27 mouse cellular contexts compared by ENCODE assay signal in the genomic region with DNA sequence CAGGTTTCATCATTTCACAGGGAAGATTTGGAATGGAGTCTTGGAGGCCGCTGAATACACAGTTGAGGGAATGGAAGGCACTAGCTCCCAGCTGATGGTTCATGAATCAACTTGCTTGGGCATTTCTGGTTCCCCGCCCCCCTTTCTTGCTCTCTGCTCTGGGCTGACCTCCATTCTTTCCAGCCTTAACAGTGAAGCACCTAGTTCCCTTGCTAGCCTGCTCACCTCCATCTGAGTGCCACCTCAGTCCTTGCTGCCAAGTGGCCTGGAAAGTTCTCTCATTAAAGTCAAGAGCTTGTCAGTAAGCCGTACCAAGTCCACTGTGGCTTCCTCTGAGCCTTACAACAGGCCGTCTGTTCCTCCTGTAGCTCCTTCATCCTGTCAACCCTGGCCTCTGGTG. TPM values are rescaled to one million over a fixed set of nuclear protein-coding genes. Genes with fewer than 3 reads are reported as not detected.
A peak's percentile ranks its signal among the peaks of the same experiment; 100 is the strongest.
DNase-seq lines count a peak whose midpoint lies in the region; ATAC-seq and TF ChIP-seq lines count a peak whose summit lies in the region.
"Had no signal": no experiment of that assay in that cellular context is flagged by ENCODE, and none has a peak within 500 bp of the region (broad histone marks: within the 10 kb centered on the region; RNA-seq: fewer than 3 reads in every experiment).

No protein-coding gene starts in this region.

- TF ChIP-seq EP300 in heart, adult 2 months (IDR thresholded peaks at IDR 0.05; ENCODE audit: insufficient read depth, low read depth, low read length): no peak

- WGBS in heart, embryonic 10.5 days: 75% methylated on average over 4 of the region's 4 CpGs
- 81% methylated on average over 4 of the region's 4 CpGs for WGBS in heart, adult 2 months
- WGBS in embryonic facial prominence, embryonic 15.5 days: 67% methylated on average over 4 of the region's 4 CpGs
- WGBS in stomach, embryonic 15.5 days: 74% methylated on average over 4 of the region's 4 CpGs
- WGBS in forebrain, embryonic 13.5 days: 82% methylated on average over 4 of the region's 4 CpGs

- no peaks in the 10 kb centered on the region; the same call in 1 of the 2 replicates for H3K27me3 ChIP-seq in heart, embryonic 10.5 days (ENCODE audit: insufficient read depth, poor library complexity, severe bottlenecking)
- H3K27me3 ChIP-seq in heart, adult 2 months (ENCODE audit: control insufficient read depth, insufficient read depth, low read length): no peaks in the 10 kb centered on the region
- H3K27me3 ChIP-seq in embryonic facial prominence, embryonic 15.5 days: no peaks in the 10 kb centered on the region
- H3K27me3 ChIP-seq in stomach, embryonic 15.5 days (replicated peaks): no peaks in the 10 kb centered on the region
- no peaks in the 10 kb centered on the region for H3K27me3 ChIP-seq in forebrain, embryonic 13.5 days
- H3K27me3 ChIP-seq: embryonic facial prominence, embryonic 12.5 days; forebrain, embryonic 15.5 days; heart, embryonic 15.5 days; hindbrain, embryonic 13.5 days; intestine, embryonic 15.5 days had no signal

- intact Hi-C loops in heart, adult 2 months (cut with DNase I): no loop called here

- no peak overlapping the region for H3K4me2 ChIP-seq in embryonic facial prominence, embryonic 15.5 days (replicated peaks)
- H3K4me2 ChIP-seq in stomach, embryonic 15.5 days: no peak overlapping the region
- no peak overlapping the region for H3K4me2 ChIP-seq in forebrain, embryonic 13.5 days
- H3K4me2 ChIP-seq: embryonic facial prominence, embryonic 12.5 days; forebrain, embryonic 15.5 days; heart, embryonic 12.5 days; heart, embryonic 15.5 days; hindbrain, embryonic 13.5 days; intestine, embryonic 15.5 days had no signal

- H3K4me3 ChIP-seq in heart, embryonic 10.5 days: no peak overlapping the region
- H3K4me3 ChIP-seq in heart, adult 2 months: no peak overlapping the region
- no peak overlapping the region for H3K4me3 ChIP-seq in embryonic facial prominence, embryonic 15.5 days (replicated peaks)
- H3K4me3 ChIP-seq in stomach, embryonic 15.5 days (replicated peaks): no peak overlapping the region
- H3K4me3 ChIP-seq in forebrain, embryonic 13.5 days: no peak overlapping the region
- H3K4me3 ChIP-seq: embryonic facial prominence, embryonic 12.5 days; forebrain, embryonic 15.5 days; gastrocnemius, adult 2 months; heart, embryonic 12.5 days; heart, embryonic 15.5 days; hindbrain, embryonic 10.5 days; hindbrain, embryonic 13.5 days; intestine, embryonic 15.5 days had no signal

- no peak for ATAC-seq in embryonic facial prominence, embryonic 15.5 days (ENCODE audit: insufficient number of reproducible peaks, low FRiP score, low TSS enrichment, low read depth)
- ATAC-seq in stomach, embryonic 15.5 days (ENCODE audit: insufficient read depth, low FRiP score, low read depth): no peak
- no peak for ATAC-seq in forebrain, embryonic 13.5 days
- ATAC-seq: CD4-positive, CD25-positive, alpha-beta regulatory T cell, adult 4 months; forebrain, embryonic 15.5 days; hindbrain, embryonic 16.5 days; intestine, embryonic 15.5 days had no signal

- H3K9me3 ChIP-seq in heart, embryonic 10.5 days: no peaks in the 10 kb centered on the region
- H3K9me3 ChIP-seq in embryonic facial prominence, embryonic 15.5 days (replicated peaks): no peaks in the 10 kb centered on the region
- H3K9me3 ChIP-seq in stomach, embryonic 15.5 days: no peaks in the 10 kb centered on the region
- no peaks in the 10 kb centered on the region for H3K9me3 ChIP-seq in forebrain, embryonic 13.5 days (replicated peaks)
- H3K9me3 ChIP-seq: embryonic facial prominence, embryonic 12.5 days; forebrain, embryonic 15.5 days; hindbrain, embryonic 10.5 days; intestine, embryonic 15.5 days had no signal

- TF ChIP-seq POLR2A in heart, adult 2 months (IDR thresholded peaks at IDR 0.05; ENCODE audit: insufficient read depth, low read depth, low read length): no peak

- no peaks in the 10 kb centered on the region for H3K4me1 ChIP-seq in heart, embryonic 10.5 days
- H3K4me1 ChIP-seq in heart, adult 2 months (ENCODE audit: control insufficient read depth, insufficient read depth, low read length): no peaks in the 10 kb centered on the region
- peaks cover 14% of the 10 kb centered on the region; the same call in 1 of the 2 replicates for H3K4me1 ChIP-seq in embryonic facial prominence, embryonic 15.5 days
- no peaks in the 10 kb centered on the region for H3K4me1 ChIP-seq in stomach, embryonic 15.5 days
- no peaks in the 10 kb centered on the region for H3K4me1 ChIP-seq in forebrain, embryonic 13.5 days
- H3K4me1 ChIP-seq: forebrain, embryonic 15.5 days; heart, embryonic 15.5 days; hindbrain, embryonic 10.5 days; hindbrain, embryonic 13.5 days; intestine, embryonic 15.5 days had no signal

- no peak overlapping the region for H3K9ac ChIP-seq in heart, adult 2 months (ENCODE audit: low read depth, low read length)
- H3K9ac ChIP-seq in embryonic facial prominence, embryonic 15.5 days: no peak overlapping the region
- H3K9ac ChIP-seq in stomach, embryonic 15.5 days: no peak overlapping the region
- H3K9ac ChIP-seq in forebrain, embryonic 13.5 days: no peak overlapping the region
- H3K9ac ChIP-seq: embryonic facial prominence, embryonic 12.5 days; forebrain, embryonic 15.5 days; heart, embryonic 12.5 days; heart, embryonic 15.5 days; hindbrain, embryonic 13.5 days; intestine, embryonic 15.5 days had no signal

- H3K27ac ChIP-seq in heart, embryonic 10.5 days: no peak overlapping the region
- no peak overlapping the region for H3K27ac ChIP-seq in heart, adult 2 months
- H3K27ac ChIP-seq in embryonic facial prominence, embryonic 15.5 days (replicated peaks): peak overlapping the region; percentile 86
- H3K27ac ChIP-seq in stomach, embryonic 15.5 days: peak overlapping the region; percentile 67; the same call in 1 of the 2 replicates
- no peak overlapping the region for H3K27ac ChIP-seq in forebrain, embryonic 13.5 days
- H3K27ac ChIP-seq: forebrain, embryonic 15.5 days; gastrocnemius, adult 2 months; heart, embryonic 15.5 days; hindbrain, embryonic 10.5 days; hindbrain, embryonic 13.5 days; intestine, embryonic 15.5 days had no signal

- H3K36me3 ChIP-seq in heart, embryonic 10.5 days: no peaks in the 10 kb centered on the region
- H3K36me3 ChIP-seq in heart, adult 2 months (ENCODE audit: control insufficient read depth, insufficient read depth, low read length): no peaks in the 10 kb centered on the region
- no peaks in the 10 kb centered on the region for H3K36me3 ChIP-seq in embryonic facial prominence, embryonic 15.5 days
- H3K36me3 ChIP-seq in stomach, embryonic 15.5 days: no peaks in the 10 kb centered on the region
- H3K36me3 ChIP-seq in forebrain, embryonic 13.5 days (ENCODE audit: poor library complexity, severe bottlenecking): no peaks in the 10 kb centered on the region
- H3K36me3 ChIP-seq: forebrain, embryonic 15.5 days; hindbrain, embryonic 10.5 days; hindbrain, embryonic 13.5 days; intestine, embryonic 15.5 days had no signal

- TF ChIP-seq CTCF in heart, adult 2 months (IDR thresholded peaks at IDR 0.05): no peak

- peak; percentile 63 for DNase-seq in heart, embryonic 10.5 days (ENCODE audit: low spot score)
- no peak for DNase-seq in heart, adult 2 months
- DNase-seq in layer of hippocampus, adult 18-20 months (ENCODE audit: low spot score in 2 of 2): no peak
- DNase-seq in B cell, adult 2 months: no peak
- DNase-seq: adrenal gland, adult 2 months; adrenal gland, postnatal 14 days; cerebellum, adult 11 months; cerebellum, adult 2 months; cerebellum, adult 9-11 months; gastrocnemius, adult 2 months; gastrocnemius, postnatal 14 days; heart, adult 18-20 months; heart, postnatal 10 days; heart, postnatal 36 days; kidney, adult 11 months had no signal

- no peaks in the 10 kb centered on the region for H3K79me2 ChIP-seq in heart, adult 2 months (replicated peaks; ENCODE audit: control insufficient read depth, insufficient read depth, low read length)

RNA-seq across cellular contexts. Expression of gene Adamts17, which starts 52.6 kb away (rescaled TPM):
- 3.8 and 4.6 TPM in 2 replicates for polyA plus RNA-seq in heart, embryonic 10.5 days (2016; fragmentation: Nextera tagmentation; extraction: Ambion mirVana)
- 1 to 10 TPM in 1 of 2 experiments, under 1 TPM in 1; 0.47 to 1.5 TPM for total RNA-seq in heart, adult 2 months (2021)
- polyA plus RNA-seq in heart, adult 2 months (2012; rRNA removed): 0.51 and 0.88 TPM in 2 replicates
- polyA plus RNA-seq in embryonic facial prominence, embryonic 15.5 days (2015; fragmentation: Nextera tagmentation; extraction: Ambion mirVana): 12.7 and 17.4 TPM in 2 replicates
- 5.2 and 5.6 TPM in 2 replicates for polyA plus RNA-seq in stomach, embryonic 15.5 days (2015; fragmentation: Nextera tagmentation; extraction: Ambion mirVana)
- 10 to 100 TPM; 20.2 to 23.8 TPM for total RNA-seq in layer of hippocampus, adult 18-20 months (2021)
- 1.5 and 1.9 TPM in 2 replicates for polyA plus RNA-seq in forebrain, embryonic 13.5 days (2015; fragmentation: Nextera tagmentation; extraction: Ambion mirVana)

Comparison
In these comparisons a context has a peak if more than half of its experiments do, and no peak if none do; other contexts are left out.
1. H3K27ac ChIP-seq: peak in embryonic facial prominence, embryonic 15.5 days (single experiment) and stomach, embryonic 15.5 days (single experiment); none in heart, embryonic 10.5 days (single experiment), heart, adult 2 months (single experiment) and forebrain, embryonic 13.5 days (single experiment).